Mouse (Mus musculus) E14TG2a.4 (cell line): Measurements from ENCODE around the gene Cbl.

Experiments
- CTCF ChIP-seq: conservative IDR thresholded peaks from 2 replicates; pipeline ENCODE4 v1.5.1; 2014; ENCODE audit warnings: low read length
- NANOG ChIP-seq: IDR thresholded peaks from 2 replicates; pipeline ENCODE4 v1.6.1; 2014; ENCODE audit warnings: borderline replicate concordance, low read length, mixed read lengths

DNA sequence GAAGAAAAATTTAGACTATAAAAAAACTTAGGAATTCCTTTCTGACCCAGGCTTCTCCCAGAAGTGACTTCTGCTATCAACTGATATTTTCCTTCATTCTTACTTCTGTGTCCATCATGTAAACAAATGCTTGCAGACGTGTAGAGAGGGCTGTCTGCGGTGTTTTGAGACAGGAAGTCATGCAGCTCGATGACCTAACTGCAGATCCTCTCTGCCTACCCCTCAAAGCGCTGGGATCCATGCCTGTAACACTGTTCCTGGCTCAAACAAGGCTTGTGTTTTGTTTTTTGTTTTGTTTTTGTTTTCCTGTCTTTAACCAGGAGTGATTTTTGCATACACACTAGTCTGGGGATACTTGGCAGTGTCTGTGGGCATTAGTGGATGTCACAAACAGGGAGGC is 96.0 kb downstream of the Cbl start:
- no peak for TF ChIP-seq CTCF
- TF ChIP-seq NANOG, result no peak
